Mouse (Mus musculus): ENCODE results near the gene Slc23a3. TPM values are rescaled to one million over a fixed set of nuclear protein-coding genes. Genes with fewer than 3 reads are reported as not detected.

The Slc23a3 gene
- 1 to 10 TPM in 1 of 2 experiments, under 1 TPM in 1; 0.97 to 1.7 TPM for total RNA-seq (2023)

GRCm38 (mm10) chr1:75133421-75134207 lies at the start of gene Slc23a3:
TSS of gene Slc23a3 (minus strand) at chr1:75133890.

GRCm38 (mm10) chr1:75180105-75180590 lies 46.5 kb upstream of the Slc23a3 start, which contains the start of gene Abcb6:
TSS of gene Abcb6 (minus strand) at chr1:75180392.

GRCm38 (mm10) chr1:75168472-75169464 lies 35.1 kb upstream of the Slc23a3 start, which contains the start of gene Zfand2b:
TSS of gene Zfand2b (plus strand) at chr1:75168646.

GRCm38 (mm10) chr1:75142301-75143261 lies 8.9 kb upstream of the Slc23a3 start, which contains the start of the genes Cnppd1 and Retreg2:
TSS of gene Cnppd1 (minus strand) at chr1:75142711.
TSS of gene Retreg2 (plus strand) at chr1:75142778.

GRCm38 (mm10) chr1:75124346-75125321 lies 9.1 kb downstream of the Slc23a3 start, which contains the start of gene Nhej1:
TSS of gene Nhej1 (minus strand) at chr1:75125200.

Other genes starting within 250 kb of the Slc23a3 start
- gene Fev, start 248.5 kb downstream of the Slc23a3 start, total RNA-seq (2023) = not detected
- gene Cryba2, start 240.7 kb downstream of the Slc23a3 start, total RNA-seq (2023) = not detected
- not detected for gene Cfap65, start 198.3 kb downstream of the Slc23a3 start, total RNA-seq (2023)
- under 1 TPM; 0.31 to 0.57 TPM for gene Ihh, start 182.2 kb downstream of the Slc23a3 start, total RNA-seq (2023)
- 1 to 10 TPM; 6.2 to 7.5 TPM for gene Nhej1, start 8.7 kb downstream of the Slc23a3 start, total RNA-seq (2023)
- gene Cnppd1, start 8.8 kb upstream of the Slc23a3 start, total RNA-seq (2023) = 100 to 1,000 TPM; 107 to 118 TPM
- 10 to 100 TPM; 67.3 to 75.8 TPM for gene Retreg2, start 8.9 kb upstream of the Slc23a3 start, total RNA-seq (2023)
- gene Zfand2b, start 34.8 kb upstream of the Slc23a3 start, total RNA-seq (2023) = 10 to 100 TPM; 52.0 to 53.7 TPM
- 10 to 100 TPM in 1 of 2 experiments, 1 to 10 TPM in 1; 9.1 to 15.4 TPM for gene Abcb6, start 46.5 kb upstream of the Slc23a3 start, total RNA-seq (2023)
- gene Ankzf1, start 58.3 kb upstream of the Slc23a3 start, total RNA-seq (2023) = 10 to 100 TPM; 20.1 to 20.9 TPM
- 10 to 100 TPM; 69.5 to 69.6 TPM for gene Atg9a, start 58.3 kb upstream of the Slc23a3 start, total RNA-seq (2023)
- 10 to 100 TPM; 20.6 to 23.3 TPM for gene Glb1l, start 76.9 kb upstream of the Slc23a3 start, total RNA-seq (2023)
- gene Stk16, start 76.9 kb upstream of the Slc23a3 start, total RNA-seq (2023) = 100 to 1,000 TPM; 136 to 150 TPM
- gene Tuba4a, start 86.0 kb upstream of the Slc23a3 start, total RNA-seq (2023) = 100 to 1,000 TPM; 408 to 432 TPM
- gene A630095N17Rik, start 98.2 kb upstream of the Slc23a3 start, total RNA-seq (2023) = not detected
- gene Dnajb2, start 102.5 kb upstream of the Slc23a3 start, total RNA-seq (2023) = 10 to 100 TPM; 13.0 to 17.9 TPM
- gene Ptprn, start 130.6 kb upstream of the Slc23a3 start, total RNA-seq (2023) = not detected
- gene Resp18, start 144.5 kb upstream of the Slc23a3 start, total RNA-seq (2023) = not detected
- 10 to 100 TPM; 26.2 to 31.6 TPM for gene Dnpep, start 184.1 kb upstream of the Slc23a3 start, total RNA-seq (2023)
- under 1 TPM; 0.11 to 0.38 TPM for gene Des, start 226.4 kb upstream of the Slc23a3 start, total RNA-seq (2023)
- not detected for gene Speg, start 241.4 kb upstream of the Slc23a3 start, total RNA-seq (2023)

Data from neutrophil, adult 83 days (primary cell).